Mouse (Mus musculus) brain, adult 2 months (tissue): ENCODE data around the gene Yipf2.
"Not testable (repeated sequence)": the region's sequence is repeated elsewhere in the genome, so short reads cannot be mapped to it uniquely, and the experiment has no call there.

Source experiments
- DNase-seq: peaks from one replicate; pipeline ENCODE4 v3.0.0; 2011; ENCODE audit warnings: low read depth, low spot score

Gene Yipf2

GRCm38 (mm10) chr9:21558366-21558765 is 34.3 kb downstream of the Yipf2 start:
- DNase-seq, result no peak

GRCm38 (mm10) chr9:21557556-21557955 is 35.1 kb downstream of the Yipf2 start:
- DNase-seq, result no peak

- DNase-seq, result no peak
Observed at GRCm38 (mm10) chr9:21556996-21557395, 35.6 kb downstream of the Yipf2 start.

GRCm38 (mm10) chr9:21555198-21555742 is 37.4 kb downstream of the Yipf2 start:
- peak; percentile 17 for DNase-seq

GRCm38 (mm10) chr9:21553607-21554273 is 38.9 kb downstream of the Yipf2 start:
- DNase-seq, result no peak

GRCm38 (mm10) chr9:21551049-21551448 is 41.6 kb downstream of the Yipf2 start:
- peak; percentile 19 for DNase-seq

GRCm38 (mm10) chr9:21547075-21547941 is 45.3 kb downstream of the Yipf2 start:
- DNase-seq, result peak; percentile 73

GRCm38 (mm10) chr9:21546789-21547074 is 45.9 kb downstream of the Yipf2 start, which contains the start of gene Carm1:
TSS of gene Carm1 (plus strand) at chr9:21546894.
- DNase-seq, result no peak

GRCm38 (mm10) chr9:21545916-21546788 is 46.5 kb downstream of the Yipf2 start:
- DNase-seq, result peak; percentile 99

- no peak for DNase-seq
Observed at GRCm38 (mm10) chr9:21545351-21545915, 47.2 kb downstream of the Yipf2 start.

- DNase-seq, result not testable (repeated sequence)
Observed at GRCm38 (mm10) chr9:21542001-21542400, 50.6 kb downstream of the Yipf2 start.

- DNase-seq, result no peak
Observed at GRCm38 (mm10) chr9:21539981-21540753, 52.5 kb downstream of the Yipf2 start.
